Mouse (Mus musculus) ES-E14 (cell line): ENCODE measurements around the gene Gng10.

ENCODE experiments used
- CHD2 ChIP-seq: IDR thresholded peaks from 2 replicates; pipeline ENCODE4 v1.6.1; 2014; ENCODE audit warnings: mild to moderate bottlenecking, low read depth, low read length, inconsistent platforms
- HCFC1 ChIP-seq: IDR thresholded peaks from 2 replicates; pipeline ENCODE4 v1.6.1; 2012; ENCODE audit warnings: low read length, inconsistent platforms, borderline replicate concordance; ENCODE audit not compliant: insufficient read depth
- ZC3H11A ChIP-seq: IDR thresholded peaks from 2 replicates; pipeline ENCODE4 v1.6.1; 2012; ENCODE audit warnings: low read depth, mild to moderate bottlenecking, inconsistent platforms, low read length, borderline replicate concordance
- ZNF384 ChIP-seq: IDR thresholded peaks from 2 replicates; pipeline ENCODE4 v1.6.1; 2012; ENCODE audit warnings: low read depth, low read length, inconsistent platforms

DNA sequence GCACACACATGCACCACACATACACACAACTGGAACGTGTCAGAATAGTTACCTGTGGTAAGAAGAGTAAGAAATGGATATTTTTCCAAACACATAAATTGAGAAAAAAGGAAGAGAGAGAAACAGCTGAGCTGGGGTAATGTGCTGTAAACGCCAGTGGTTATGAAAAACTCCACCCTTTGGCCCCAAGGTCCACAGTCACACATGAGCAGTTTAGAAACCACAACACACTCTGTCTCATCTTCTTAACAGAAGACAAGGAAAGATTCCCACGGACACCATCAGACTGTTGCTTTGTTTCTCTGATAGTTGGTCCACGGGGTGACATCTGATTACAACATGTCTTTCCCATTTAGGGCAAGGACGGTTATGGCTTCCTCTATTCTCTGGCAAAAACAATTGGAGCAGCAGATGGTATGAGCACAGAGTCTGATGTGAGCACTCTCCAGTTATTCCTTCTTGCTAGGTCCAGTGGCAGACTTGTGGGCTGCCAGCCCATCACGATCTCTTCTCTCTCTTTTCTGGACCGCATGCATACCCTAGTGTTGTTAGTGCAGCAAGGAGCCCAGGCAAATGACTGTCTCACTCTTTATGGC is 45.5 kb upstream of the Gng10 start:
- no peak for TF ChIP-seq ZNF384
- no peak for TF ChIP-seq CHD2
- TF ChIP-seq HCFC1: no peak
- no peak for TF ChIP-seq ZC3H11A
